Mouse (Mus musculus): ENCODE measurements around the gene Gm21627. TPM values are rescaled to one million over a fixed set of nuclear protein-coding genes. Genes with fewer than 3 reads are reported as not detected.
"Not testable (repeated sequence)": the region's sequence is repeated elsewhere in the genome, so short reads cannot be mapped to it uniquely, and the experiment has no call there.

Gene Gm21627
- total RNA-seq (2021) = not detected

- intact Hi-C loops (cut with DNase I); DNase-seq (ENCODE audit: low spot score in 2 of 2): not testable (repeated sequence)
These were observed at the start of gene Gm21627 for GRCm38 (mm10) chrY:63228127-63228526. TSS of gene Gm21627 (plus strand) at chrY:63228427.
